Mouse (Mus musculus) intestine, embryonic 16.5 days (tissue): ENCODE measurements around the gene Gstt3. TPM values are rescaled to one million over a fixed set of nuclear protein-coding genes. Genes with fewer than 3 reads are reported as not detected.

Experiments used
- ATAC-seq: fragments of 200-750 bp; cut with Nextera tagmentation; 2 replicates; pipeline ENCODE4 v1.8.0; 2017; ENCODE audit warnings: moderate TSS enrichment, moderate library complexity
- H3K27ac ChIP-seq: fragments of 300-500 bp; sonication (generic); 2 replicates; pipeline ENCODE4 v1.5.1; 2014; ENCODE audit warnings: mild to moderate bottlenecking, low read length
- H3K27me3 ChIP-seq: fragments of 300-500 bp; sonication (generic); replicated peaks from 2 replicates; pipeline ENCODE4 v1.6.1; 2014; ENCODE audit warnings: low read length, control low read depth, mixed read lengths; ENCODE audit not compliant: control insufficient read depth, insufficient read depth
- H3K36me3 ChIP-seq: fragments of 300-500 bp; sonication (generic); 2 replicates; pipeline ENCODE4 v1.6.1; 2014; ENCODE audit warnings: low read length, control low read depth; ENCODE audit not compliant: control insufficient read depth, insufficient read depth
- H3K4me1 ChIP-seq: fragments of 300-500 bp; sonication (generic); 2 replicates; pipeline ENCODE4 v1.6.1; 2014; ENCODE audit warnings: low read length, control low read depth, mixed read lengths; ENCODE audit not compliant: control insufficient read depth, insufficient read depth
- H3K4me2 ChIP-seq: fragments of 300-500 bp; sonication (generic); 2 replicates; pipeline ENCODE4 v1.6.1; 2014; ENCODE audit warnings: low read depth, low read length, control low read depth
- H3K4me3 ChIP-seq: fragments of 300-500 bp; sonication (generic); 2 replicates; pipeline ENCODE4 v1.5.1; 2014; ENCODE audit warnings: mild to moderate bottlenecking, low read length
- H3K9ac ChIP-seq: fragments of 300-500 bp; sonication (generic); 2 replicates; pipeline ENCODE4 v1.6.1; 2014; ENCODE audit warnings: low read depth, low read length
- H3K9me3 ChIP-seq: fragments of 300-500 bp; sonication (generic); 2 replicates; pipeline ENCODE4 v1.6.1; 2016; ENCODE audit warnings: low read length, control low read depth; ENCODE audit not compliant: control insufficient read depth
- WGBS: fragments of 180-500 bp; shearing (Covaris S2); extraction: QIAGEN DNeasy Blood & Tissue Kit; methylation state at CpG from one replicate; pipeline ENCODE4 v1.1.7; 2014; 5-methylcytosine and 5-hydroxymethylcytosine counted together
- polyA plus RNA-seq: library from polyadenylated mRNA; unstranded; fragments of >200 nt; fragmentation: Nextera tagmentation; extraction: Ambion mirVana; gene quantifications from 2 replicates; pipeline ENCODE4 v1.2.1, GENCODE M21; 2015

The Gstt3 gene
- polyA plus RNA-seq, 1 experiment from 2014 or later: 49.1 TPM

DNA sequence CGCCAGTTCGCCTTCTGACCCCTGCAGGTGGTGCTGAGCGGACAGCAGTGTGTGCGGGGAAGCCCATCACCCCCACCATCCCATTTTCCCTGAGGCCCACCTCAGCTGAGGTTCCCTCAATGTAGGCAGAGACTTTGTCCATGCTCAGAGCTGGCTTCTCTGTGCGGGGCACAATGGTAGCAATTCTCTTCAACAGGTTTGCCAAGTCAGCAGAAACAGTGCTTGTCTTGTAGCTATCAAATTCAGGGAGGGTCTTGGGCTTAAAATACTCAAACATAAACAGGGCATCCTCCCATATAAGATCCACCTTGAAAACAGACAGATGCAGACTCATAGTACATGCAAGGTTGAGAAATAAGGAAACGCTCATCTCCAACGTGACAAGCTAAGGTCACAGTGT lies 55.8 kb downstream of the Gstt3 start:
- H3K4me3 ChIP-seq: no peak overlapping the region
- no peaks in the 10 kb centered on the region for H3K27me3 ChIP-seq
- ATAC-seq: no peak
- H3K9ac ChIP-seq: no peak overlapping the region
- no peak overlapping the region for H3K27ac ChIP-seq
- WGBS: 89% methylated on average over 7 of the region's 7 CpGs
- no peak overlapping the region for H3K4me2 ChIP-seq
- H3K4me1 ChIP-seq: no peaks in the 10 kb centered on the region
- peaks cover 6% of the 10 kb centered on the region for H3K36me3 ChIP-seq
- H3K9me3 ChIP-seq: no peaks in the 10 kb centered on the region

Other genes starting within 250 kb of the Gstt3 start
- 1.9 and 2.7 TPM in 2 replicates for gene Lrrc75b, start 221.1 kb downstream of the Gstt3 start, polyA plus RNA-seq
- 115 and 144 TPM in 2 replicates for gene Ggt1, start 219.8 kb downstream of the Gstt3 start, polyA plus RNA-seq
- 8.6 and 8.8 TPM in 2 replicates for gene Ggt5, start 192.1 kb downstream of the Gstt3 start, polyA plus RNA-seq
- gene Susd2, start 137.4 kb downstream of the Gstt3 start, polyA plus RNA-seq: 19.1 and 23.3 TPM in 2 replicates
- gene Cabin1, start 17.1 kb downstream of the Gstt3 start, polyA plus RNA-seq: 26.4 and 27.1 TPM in 2 replicates
- gene Ddt, start 8.0 kb downstream of the Gstt3 start, polyA plus RNA-seq: 82.0 and 92.1 TPM in 2 replicates
- not detected in 2 replicates for gene Gm20441, start 460 bp downstream of the Gstt3 start, polyA plus RNA-seq
- gene Gstt1, start 17.2 kb upstream of the Gstt3 start, polyA plus RNA-seq: 16.4 and 19.2 TPM in 2 replicates
- gene Gstt4, start 41.1 kb upstream of the Gstt3 start, polyA plus RNA-seq: not detected in 2 replicates
- gene Gstt2, start 56.0 kb upstream of the Gstt3 start, polyA plus RNA-seq: 78.3 and 83.7 TPM in 2 replicates
- 1,982 and 2,201 TPM in 2 replicates for gene Mif, start 78.8 kb upstream of the Gstt3 start, polyA plus RNA-seq
- 6.8 and 9.7 TPM in 2 replicates for gene Derl3, start 112.0 kb upstream of the Gstt3 start, polyA plus RNA-seq
- gene Smarcb1, start 140.2 kb upstream of the Gstt3 start, polyA plus RNA-seq: 149 and 171 TPM in 2 replicates
- gene Chchd10, start 151.7 kb upstream of the Gstt3 start, polyA plus RNA-seq: 252 and 271 TPM in 2 replicates
- 23.5 and 25.4 TPM in 2 replicates for gene Mmp11, start 155.1 kb upstream of the Gstt3 start, polyA plus RNA-seq
- gene Gm867, start 159.3 kb upstream of the Gstt3 start, polyA plus RNA-seq: 0.29 and 0.51 TPM in 2 replicates
- gene Vpreb3, start 161.6 kb upstream of the Gstt3 start, polyA plus RNA-seq: 0.68 TPM in 1 of 2 replicates, not detected in the other
- not detected in 2 replicates for gene Gm5134, start 173.1 kb upstream of the Gstt3 start, polyA plus RNA-seq